Mouse (Mus musculus): ENCODE data around the gene Slco3a1.

- TF ChIP-seq GATA1 (IDR thresholded peaks at IDR 0.05; ENCODE audit: borderline replicate concordance, low read length) (no peak), FLI1 (IDR thresholded peaks at IDR 0.05; ENCODE audit: low read length) (no peak)
Measured at GRCm38 (mm10) chr7:74303611-74304300, 250.8 kb downstream of the Slco3a1 start.
